Comparison of ENCODE assay signal across 10 mouse cellular contexts in genomic region chr19:28530846-28531245, GRCm38 (mm10).
DNase-seq lines count a peak whose midpoint lies in the region; ATAC-seq and TF ChIP-seq lines count a peak whose summit lies in the region.
"Had no signal": no experiment of that assay in that cellular context is flagged by ENCODE, and none has a peak within 500 bp of the region (broad histone marks: within the 10 kb centered on the region; RNA-seq: fewer than 3 reads in every experiment).

No protein-coding gene starts in this region.

- no peaks in the 10 kb centered on the region for H3K9me3 ChIP-seq in heart, postnatal 0 days (replicated peaks; ENCODE audit: control insufficient read depth, low read length)
- H3K9me3 ChIP-seq in heart, embryonic 12.5 days (replicated peaks) = no peaks in the 10 kb centered on the region
- H3K9me3 ChIP-seq in lung, embryonic 15.5 days = no peaks in the 10 kb centered on the region
- H3K9me3 ChIP-seq: embryonic facial prominence, embryonic 13.5 days had no signal

- no peaks in the 10 kb centered on the region for H3K4me1 ChIP-seq in heart, postnatal 0 days (ENCODE audit: control insufficient read depth, insufficient read depth)
- H3K4me1 ChIP-seq in heart, embryonic 12.5 days (replicated peaks) = no peaks in the 10 kb centered on the region
- H3K4me1 ChIP-seq in lung, embryonic 15.5 days = no peaks in the 10 kb centered on the region
- H3K4me1 ChIP-seq in testis, adult 2 months (ENCODE audit: control insufficient read depth, insufficient read depth, low read length) = no peaks in the 10 kb centered on the region
- H3K4me1 ChIP-seq: embryonic facial prominence, embryonic 13.5 days had no signal

- no peak overlapping the region for H3K9ac ChIP-seq in heart, postnatal 0 days (replicated peaks; ENCODE audit: low read depth, low read length)
- no peak overlapping the region for H3K9ac ChIP-seq in heart, embryonic 12.5 days
- no peak overlapping the region for H3K9ac ChIP-seq in lung, embryonic 15.5 days
- H3K9ac ChIP-seq: embryonic facial prominence, embryonic 13.5 days had no signal

- 51% methylated on average over 10 of the region's 10 CpGs for WGBS in heart, postnatal 0 days
- WGBS in heart, embryonic 12.5 days = 58% methylated on average over 10 of the region's 10 CpGs
- 62% methylated on average over 10 of the region's 10 CpGs for WGBS in lung, embryonic 15.5 days

- TF ChIP-seq CTCF in heart, postnatal 0 days (IDR thresholded peaks at IDR 0.05; ENCODE audit: low read depth) = peak; percentile 87
- TF ChIP-seq CTCF in testis, adult 2 months (IDR thresholded peaks at IDR 0.05; ENCODE audit: control insufficient read depth, insufficient read depth, insufficient replicate concordance, low read depth, low read length) = peak; percentile 84

- H3K27ac ChIP-seq in heart, postnatal 0 days (ENCODE audit: low read depth) = no peak overlapping the region
- no peak overlapping the region for H3K27ac ChIP-seq in heart, embryonic 12.5 days (ENCODE audit: poor library complexity, severe bottlenecking)
- H3K27ac ChIP-seq in lung, embryonic 15.5 days = no peak overlapping the region
- H3K27ac ChIP-seq in testis, adult 2 months (ENCODE audit: control insufficient read depth, insufficient read depth, low read depth, low read length) = no peak overlapping the region
- H3K27ac ChIP-seq: embryonic facial prominence, embryonic 13.5 days; macrophage had no signal

- TF ChIP-seq EP300 in heart, postnatal 0 days (IDR thresholded peaks at IDR 0.05; ENCODE audit: low read depth) = no peak

- ATAC-seq in heart, postnatal 0 days (ENCODE audit: insufficient read depth, low read depth) = no peak
- no peak for ATAC-seq in heart, embryonic 12.5 days (ENCODE audit: insufficient number of reproducible peaks, low FRiP score)
- ATAC-seq in common myeloid progenitor, adult 5-6 weeks (replicated peaks; ENCODE audit: low read depth, poor library complexity, severe bottlenecking) = peak; percentile 81
- 0 out of 2 replicates have a peak, but pooled peaks have one; percentile 23 for ATAC-seq in lung, embryonic 15.5 days (ENCODE audit: borderline replicate concordance, extremely low read depth, low FRiP score, low TSS enrichment)

- H3K4me2 ChIP-seq in heart, postnatal 0 days (ENCODE audit: low read depth, low read length) = no peak overlapping the region
- H3K4me2 ChIP-seq in heart, embryonic 12.5 days = no peak overlapping the region
- no peak overlapping the region for H3K4me2 ChIP-seq in lung, embryonic 15.5 days
- H3K4me2 ChIP-seq: embryonic facial prominence, embryonic 13.5 days had no signal

- H3K27me3 ChIP-seq in heart, postnatal 0 days (ENCODE audit: control insufficient read depth, insufficient read depth, low read length) = no peaks in the 10 kb centered on the region
- H3K27me3 ChIP-seq in heart, embryonic 12.5 days (replicated peaks) = no peaks in the 10 kb centered on the region
- no peaks in the 10 kb centered on the region for H3K27me3 ChIP-seq in lung, embryonic 15.5 days
- no peaks in the 10 kb centered on the region for H3K27me3 ChIP-seq in testis, adult 2 months (ENCODE audit: control insufficient read depth, insufficient read depth, low read length)

- DNase-seq in heart, postnatal 0 days (ENCODE audit: low spot score) = peak; percentile 13
- peak; percentile 14 for DNase-seq in urinary bladder, postnatal 25 days (ENCODE audit: low spot score)
- DNase-seq in urinary bladder, adult 2 months (ENCODE audit: low spot score) = no peak
- no peak for DNase-seq in frontal cortex, postnatal 25 days (ENCODE audit: low spot score in 2 of 2)

- H3K36me3 ChIP-seq in heart, postnatal 0 days (replicated peaks; ENCODE audit: control insufficient read depth, insufficient read depth, low read length) = no peaks in the 10 kb centered on the region
- H3K36me3 ChIP-seq in heart, embryonic 12.5 days = no peaks in the 10 kb centered on the region
- no peaks in the 10 kb centered on the region for H3K36me3 ChIP-seq in lung, embryonic 15.5 days
- H3K36me3 ChIP-seq in testis, adult 2 months (ENCODE audit: control insufficient read depth, insufficient read depth, low read length) = no peaks in the 10 kb centered on the region

- TF ChIP-seq POLR2A in testis, adult 2 months (IDR thresholded peaks at IDR 0.05; ENCODE audit: control insufficient read depth, low read depth, low read length) = no peak

- H3K4me3 ChIP-seq in heart, postnatal 0 days (ENCODE audit: low read depth, low read length) = no peak overlapping the region
- H3K4me3 ChIP-seq in heart, embryonic 12.5 days = no peak overlapping the region
- H3K4me3 ChIP-seq in lung, embryonic 15.5 days = no peak overlapping the region
- no peak overlapping the region for H3K4me3 ChIP-seq in testis, adult 2 months (ENCODE audit: control insufficient read depth, low read depth, low read length)
- H3K4me3 ChIP-seq: embryonic facial prominence, embryonic 13.5 days had no signal

Comparison
In these comparisons a context has a peak if more than half of its experiments do, and no peak if none do; other contexts are left out.
1. DNase-seq: peak in heart, postnatal 0 days (single experiment) and urinary bladder, postnatal 25 days (single experiment); none in urinary bladder, adult 2 months (single experiment) and frontal cortex, postnatal 25 days (0 of 2).
2. ATAC-seq: peak in common myeloid progenitor, adult 5-6 weeks (single experiment) and lung, embryonic 15.5 days (single experiment); none in heart, postnatal 0 days (single experiment) and heart, embryonic 12.5 days (single experiment).